Mouse (Mus musculus): ENCODE measurements around the gene Abhd17a.
A peak's percentile ranks its signal among the peaks of the same experiment; 100 is the strongest.
"Not testable (repeated sequence)": the region's sequence is repeated elsewhere in the genome, so short reads cannot be mapped to it uniquely, and the experiment has no call there.

Abhd17a gene

GRCm38 (mm10) chr10:80608435-80608834 lies 18.3 kb upstream of the Abhd17a start:
- DNase-seq (ENCODE audit: low spot score), result no peak

DNA sequence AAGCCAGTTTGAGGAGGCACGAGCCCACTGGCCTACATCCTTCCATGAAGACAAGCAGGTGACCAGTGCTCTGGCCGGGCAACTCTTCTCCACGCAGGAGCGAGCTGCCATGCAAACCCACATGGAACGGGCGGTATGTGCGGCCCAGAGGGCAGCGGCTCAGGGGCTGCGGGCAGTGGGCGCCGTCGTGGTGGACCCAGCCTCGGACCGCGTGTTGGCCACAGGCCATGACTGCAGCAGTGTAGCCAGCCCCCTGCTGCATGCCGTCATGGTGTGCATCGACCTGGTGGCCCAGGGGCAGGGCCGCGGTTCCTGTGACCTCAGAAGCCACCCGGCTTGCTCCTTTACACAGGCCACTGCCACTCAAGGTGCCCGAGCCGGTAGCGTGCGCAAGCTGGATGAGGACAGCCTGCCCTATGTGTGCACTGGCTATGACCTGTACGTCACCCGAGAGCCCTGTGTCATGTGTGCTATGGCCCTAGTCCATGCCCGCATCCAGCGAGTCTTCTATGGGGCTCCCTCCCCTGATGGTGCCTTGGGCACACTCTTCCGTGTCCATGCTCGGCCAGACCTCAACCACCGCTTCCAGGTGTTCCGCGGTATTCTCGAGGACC lies 16.7 kb upstream of the Abhd17a start:
- no peak for DNase-seq (ENCODE audit: low spot score)

DNA sequence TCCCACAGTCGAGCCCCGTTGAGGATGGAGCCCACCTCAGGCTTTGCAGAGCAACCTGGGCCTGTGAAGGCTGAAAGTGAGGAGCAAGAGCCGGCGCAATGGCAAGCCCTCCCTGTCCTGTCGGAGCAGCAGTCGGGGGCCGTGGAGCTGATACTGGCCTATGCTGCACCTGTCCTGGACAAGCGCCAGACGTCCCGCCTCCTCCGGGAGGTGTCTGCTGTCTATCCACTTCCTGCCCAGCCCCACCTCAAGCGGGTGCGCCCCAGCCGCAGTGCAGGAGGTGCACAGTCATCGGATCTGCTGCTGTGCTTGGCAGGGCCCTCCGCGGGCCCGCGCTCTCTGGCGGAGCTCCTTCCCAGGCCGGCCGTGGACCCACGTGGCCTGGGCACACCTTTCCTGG lies 16.2 kb upstream of the Abhd17a start:
- peak; percentile 64 for DNase-seq (ENCODE audit: low spot score)

- not testable (repeated sequence) for DNase-seq (ENCODE audit: low spot score)
Observed at GRCm38 (mm10) chr10:80605721-80606120, 15.6 kb upstream of the Abhd17a start, which contains the start of gene Gm49322. TSS of gene Gm49322 (plus strand) at chr10:80606021.

DNA sequence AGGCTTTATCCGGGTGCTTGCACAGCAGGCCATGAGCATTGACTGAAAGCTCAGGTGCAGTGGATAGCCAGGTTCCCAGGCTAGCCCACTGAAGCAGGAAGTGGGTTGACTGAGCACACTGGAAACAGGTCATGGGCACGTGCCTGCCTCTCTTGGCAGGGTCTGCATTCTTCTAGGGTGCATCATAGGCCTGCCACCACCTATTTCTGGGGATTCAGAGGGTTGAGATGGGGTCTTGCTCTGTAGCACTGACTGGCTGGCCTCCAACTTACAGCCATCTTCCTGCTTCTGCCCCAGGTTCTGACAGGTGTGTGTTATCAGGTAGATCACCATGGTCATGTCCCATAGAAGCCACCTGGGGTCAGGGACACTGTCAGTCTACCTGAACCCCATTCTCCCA lies 14.8 kb upstream of the Abhd17a start:
- no peak for DNase-seq (ENCODE audit: low spot score)

DNA sequence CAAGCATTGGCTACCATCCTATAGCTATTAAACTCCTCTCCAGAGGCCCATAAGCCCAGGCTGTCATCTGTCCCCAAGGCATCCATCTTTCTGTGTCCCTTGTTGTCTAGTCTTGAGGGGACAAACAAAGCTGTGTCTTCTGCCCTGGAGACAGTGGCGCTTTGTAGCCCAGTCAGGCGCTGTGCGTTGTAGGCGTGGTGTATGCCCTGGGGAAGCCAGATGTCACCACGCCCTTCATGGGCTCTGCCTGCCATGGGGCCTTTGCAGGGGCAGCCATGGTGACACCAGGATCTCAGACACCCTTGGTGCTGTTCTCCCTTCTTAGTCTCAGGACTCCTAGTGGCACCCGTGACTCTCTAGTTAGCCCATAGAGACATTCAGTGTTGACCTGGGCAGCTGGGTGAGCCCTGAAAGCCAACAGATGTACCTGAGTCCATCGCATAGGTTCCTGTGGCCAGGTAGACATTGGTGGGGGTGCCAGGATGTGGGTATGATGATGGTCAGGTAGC lies 13.9 kb upstream of the Abhd17a start:
- no peak for DNase-seq (ENCODE audit: low spot score)

GRCm38 (mm10) chr10:80603364-80603763 lies 13.2 kb upstream of the Abhd17a start:
- DNase-seq (ENCODE audit: low spot score), result no peak

- DNase-seq (ENCODE audit: low spot score), result peak; percentile 96
Observed at GRCm38 (mm10) chr10:80602698-80603325, 12.7 kb upstream of the Abhd17a start, which contains the start of the genes Scamp4 and Adat3. TSS of gene Scamp4 (plus strand) at chr10:80602872. TSS of gene Adat3 (plus strand) at chr10:80602880.

DNA sequence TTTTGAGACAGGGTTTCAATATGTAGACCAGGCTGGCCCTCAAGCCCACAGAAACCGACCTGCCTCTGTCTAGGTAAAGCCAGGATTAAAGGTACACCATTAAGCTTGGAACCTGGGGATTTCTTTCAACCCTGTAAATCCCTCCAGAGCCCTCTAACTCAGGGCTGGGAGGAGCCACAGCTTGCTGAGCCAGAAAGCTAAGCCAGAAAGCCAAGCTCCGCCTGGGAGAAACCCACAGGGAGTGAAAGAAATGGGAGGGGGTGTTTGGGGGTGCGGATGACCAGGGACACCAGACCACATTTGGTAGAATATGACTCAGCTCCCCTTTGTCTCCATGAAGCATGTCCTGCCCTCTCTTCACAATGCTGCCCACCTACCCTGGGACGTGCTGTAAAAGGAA lies 6.2 kb upstream of the Abhd17a start:
- DNase-seq (ENCODE audit: low spot score), result no peak

DNA sequence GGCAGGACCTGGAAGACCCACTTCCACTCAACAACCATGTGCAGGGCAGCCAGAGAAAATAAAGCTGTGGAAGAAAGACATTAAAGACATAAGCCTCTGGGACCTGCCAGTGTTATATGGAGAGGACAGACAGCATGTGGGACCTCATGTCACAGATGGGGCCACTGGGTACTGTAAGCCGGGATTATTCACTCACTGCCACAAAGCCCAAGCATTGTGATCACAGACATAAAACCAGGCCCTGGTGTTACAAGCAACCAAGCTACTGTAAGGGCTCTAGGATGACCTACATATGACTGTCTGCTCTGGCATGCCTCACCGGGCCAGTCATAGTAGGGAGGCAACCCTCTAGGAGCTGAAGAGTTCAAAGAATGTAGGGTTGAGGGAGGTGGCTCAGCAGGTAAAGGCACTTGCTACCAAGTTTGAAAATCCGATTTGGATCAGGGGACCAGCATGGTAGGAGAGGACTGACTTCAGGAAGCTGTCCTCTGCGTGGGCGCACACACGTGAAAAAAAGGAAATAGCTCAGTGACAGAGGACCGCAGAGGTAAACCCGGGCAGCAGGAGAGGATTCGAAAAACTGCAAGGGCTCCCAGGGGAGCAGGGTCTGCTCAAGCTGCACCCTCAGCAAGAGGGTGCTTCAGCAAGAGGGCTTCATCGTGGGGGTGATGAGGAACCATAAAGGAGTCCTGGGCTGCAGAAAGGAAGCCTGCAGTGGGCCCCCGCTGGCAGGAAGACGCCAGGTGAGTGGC lies 838 bp downstream of the Abhd17a start:
- peak; percentile 51 for DNase-seq (ENCODE audit: low spot score)

DNA sequence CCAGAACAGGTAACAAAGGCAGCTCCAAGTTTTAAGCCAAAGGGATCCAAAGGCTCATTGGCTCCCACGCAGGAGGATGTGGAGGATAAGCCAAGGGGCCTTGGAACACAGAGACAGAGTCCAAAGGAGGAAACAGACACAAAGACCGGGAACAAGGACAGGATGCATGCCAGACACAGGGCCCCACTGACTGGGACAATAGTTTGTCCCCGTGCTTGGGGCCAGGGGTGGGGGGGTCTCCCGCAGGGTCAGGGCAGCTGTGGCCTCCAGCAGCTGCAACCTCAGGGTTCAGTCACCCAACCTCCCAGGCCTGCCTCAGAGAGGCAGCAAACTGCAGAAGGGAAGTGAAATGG lies 2.9 kb downstream of the Abhd17a start:
- no peak for DNase-seq (ENCODE audit: low spot score)

DNA sequence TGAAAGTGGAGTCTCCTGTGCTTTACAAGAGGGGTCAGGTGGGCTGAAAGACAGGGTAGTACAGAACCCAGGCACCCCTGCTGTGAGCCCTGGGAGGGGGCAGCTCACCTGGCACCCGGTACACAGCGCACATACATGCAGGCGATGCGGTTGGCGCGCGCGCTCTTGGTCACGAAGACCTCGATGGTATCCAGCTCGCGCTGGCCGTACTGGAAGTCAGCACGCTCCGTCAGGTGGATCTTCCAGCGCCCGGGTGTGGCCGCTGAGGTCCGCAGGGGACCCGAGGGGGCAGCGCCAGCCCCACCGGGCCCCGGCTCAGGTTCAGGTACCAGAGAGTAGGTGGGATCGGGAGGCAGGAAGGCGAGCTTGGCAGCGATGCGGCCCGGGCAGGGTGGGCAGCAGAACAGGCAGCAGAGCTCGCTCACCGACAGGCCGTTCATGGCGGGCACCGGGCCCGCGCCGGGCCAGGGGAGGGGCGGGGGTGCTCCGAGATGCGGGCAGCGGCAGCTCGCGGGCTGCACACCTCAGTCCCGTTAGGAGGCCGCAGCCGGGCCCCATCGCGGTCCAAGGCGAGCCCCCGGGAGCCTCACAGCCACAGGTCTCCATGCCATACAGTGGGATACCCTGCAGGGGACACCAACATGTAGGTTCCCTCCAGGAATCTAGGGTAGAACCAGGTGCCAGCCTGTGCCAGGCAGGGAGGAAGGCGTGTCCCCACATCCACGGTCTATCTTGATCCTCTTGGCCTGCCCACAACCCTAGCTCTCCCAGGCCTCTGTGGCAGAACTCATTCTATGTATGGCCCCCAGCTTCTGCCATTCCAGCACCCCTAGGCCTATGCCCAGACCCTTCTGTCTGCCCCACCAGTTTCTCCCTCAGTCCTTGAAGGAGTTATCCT lies 3.5 kb downstream of the Abhd17a start:
- DNase-seq (ENCODE audit: low spot score), result no peak

DNA sequence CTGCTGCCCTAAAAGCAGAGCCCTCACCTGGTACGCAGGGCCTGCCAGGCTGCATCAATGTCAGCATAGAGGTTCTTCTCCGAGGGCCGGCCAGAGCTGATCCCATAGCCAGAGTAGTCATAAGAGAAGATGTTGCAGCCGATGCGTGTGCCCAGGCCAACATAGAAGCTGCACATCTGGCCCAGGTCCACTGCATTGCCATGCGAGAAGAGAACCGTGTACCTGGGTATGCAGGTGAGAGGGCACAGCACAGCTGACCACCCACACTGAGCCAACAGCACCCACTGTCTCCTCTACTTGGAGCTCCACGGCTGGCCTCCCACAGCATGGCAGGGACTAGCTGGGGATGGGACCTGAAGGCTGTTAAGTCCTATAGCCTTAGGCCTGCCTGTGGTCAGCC lies 4.6 kb downstream of the Abhd17a start:
- DNase-seq (ENCODE audit: low spot score), result no peak

- DNase-seq (ENCODE audit: low spot score), result no peak
Observed at GRCm38 (mm10) chr10:80584642-80585552, 5.2 kb downstream of the Abhd17a start.

DNA sequence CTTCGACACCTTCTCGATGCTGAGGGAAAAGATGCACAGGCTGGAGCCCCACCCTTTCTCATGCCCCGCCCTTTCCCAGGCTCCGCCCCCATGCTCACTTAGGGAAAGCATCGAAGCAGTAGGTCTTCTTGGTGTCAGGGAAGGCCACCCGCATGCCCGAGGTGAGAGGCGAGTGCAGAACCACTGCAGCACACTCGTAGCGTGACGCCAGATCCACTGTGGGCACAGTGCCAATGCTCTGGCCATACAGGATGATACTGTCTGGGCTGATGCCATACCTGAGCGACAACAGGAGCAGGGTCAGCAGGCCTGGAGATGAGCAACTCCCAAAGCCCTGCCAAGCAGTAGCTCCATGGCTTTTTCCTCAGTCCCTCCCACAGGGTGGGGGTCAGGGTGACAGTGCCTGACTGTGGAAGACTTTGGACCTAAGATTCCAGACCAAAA lies 6.1 kb downstream of the Abhd17a start:
- DNase-seq (ENCODE audit: low spot score), result no peak

- no peak for DNase-seq (ENCODE audit: low spot score)
Observed at GRCm38 (mm10) chr10:80583047-80583446, 7.1 kb downstream of the Abhd17a start.

GRCm38 (mm10) chr10:80578911-80579310 lies 11.2 kb downstream of the Abhd17a start:
- peak; percentile 80 for DNase-seq (ENCODE audit: low spot score)

- peak; percentile 85 for DNase-seq (ENCODE audit: low spot score)
Observed at GRCm38 (mm10) chr10:80578131-80578750, 11.9 kb downstream of the Abhd17a start.

- DNase-seq (ENCODE audit: low spot score), result peak; percentile 99
Observed at GRCm38 (mm10) chr10:80577195-80578130, 12.7 kb downstream of the Abhd17a start, which contains the start of gene Klf16. TSS of gene Klf16 (minus strand) at chr10:80577321.

Data from T-cell, adult 2 months (primary cell).